Mouse (Mus musculus): ENCODE measurements around the gene Epgn. TPM values are rescaled to one million over a fixed set of nuclear protein-coding genes. Genes with fewer than 3 reads are reported as not detected.

The Epgn gene
- polyA plus RNA-seq, 1 experiment from 2014 or later: 0.16 TPM

Other genes with a start within 250 kb of the Epgn start
- not detected in 2 replicates for gene Cxcl3, start 241.4 kb upstream of the Epgn start, polyA plus RNA-seq (2015; fragmentation: Nextera tagmentation; extraction: Ambion mirVana)
- gene Cxcl15, start 232.9 kb upstream of the Epgn start, polyA plus RNA-seq (2015; fragmentation: Nextera tagmentation; extraction: Ambion mirVana): 0.52 and 0.56 TPM in 2 replicates
- gene Cxcl1, start 136.2 kb upstream of the Epgn start, polyA plus RNA-seq (2015; fragmentation: Nextera tagmentation; extraction: Ambion mirVana): 0.45 and 0.69 TPM in 2 replicates
- gene Cxcl2, start 123.6 kb upstream of the Epgn start, polyA plus RNA-seq (2015; fragmentation: Nextera tagmentation; extraction: Ambion mirVana): not detected in 2 replicates
- gene Mthfd2l, start 96.3 kb upstream of the Epgn start, polyA plus RNA-seq (2015; fragmentation: Nextera tagmentation; extraction: Ambion mirVana): 28.1 and 31.3 TPM in 2 replicates
- gene Ereg, start 47.2 kb downstream of the Epgn start, polyA plus RNA-seq (2015; fragmentation: Nextera tagmentation; extraction: Ambion mirVana): 0.07 and 0.09 TPM in 2 replicates
- 0.20 and 0.28 TPM in 2 replicates for gene Areg, start 112.1 kb downstream of the Epgn start, polyA plus RNA-seq (2015; fragmentation: Nextera tagmentation; extraction: Ambion mirVana)

All from heart, embryonic 13.5 days (tissue).